Comparison of ENCODE assay signal across 12 mouse cellular contexts in the genomic region with DNA sequence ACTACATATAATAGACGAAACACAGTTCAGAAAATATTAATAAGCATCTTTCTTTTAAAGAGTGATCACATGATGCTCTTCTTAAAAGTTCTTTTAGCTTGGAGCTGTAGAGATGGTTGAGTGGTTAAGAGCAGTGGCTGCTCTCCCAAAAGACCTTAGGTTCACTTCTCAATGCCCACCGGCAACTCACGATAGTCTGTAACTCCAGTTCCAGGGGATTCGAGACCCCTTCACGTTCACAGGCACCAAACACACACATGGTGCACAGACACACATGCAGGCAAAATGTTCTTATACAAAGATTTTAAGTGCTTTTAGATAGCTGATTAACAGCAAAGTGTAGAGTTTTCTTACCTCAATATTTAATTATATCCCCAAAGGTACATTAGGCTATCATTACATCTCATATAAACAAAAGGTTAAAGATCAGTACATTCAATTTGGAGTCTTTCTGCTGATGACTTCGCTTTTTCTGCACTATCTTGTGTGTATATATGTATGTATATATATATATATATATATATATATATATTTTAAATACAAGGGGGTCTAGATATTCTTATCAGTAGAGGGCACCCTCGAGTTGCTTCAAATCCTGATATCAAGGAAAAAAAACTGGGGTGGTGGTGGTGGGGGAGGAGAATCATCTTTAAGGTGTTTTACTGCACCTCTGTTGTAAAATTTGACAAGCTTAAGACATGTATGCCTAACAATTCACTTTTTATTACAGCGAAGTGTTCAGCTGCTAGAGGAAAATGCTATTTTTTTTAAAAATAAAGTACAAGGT. TPM values are rescaled to one million over a fixed set of nuclear protein-coding genes. Genes with fewer than 3 reads are reported as not detected.
DNase-seq lines count a peak whose midpoint lies in the region; ATAC-seq and TF ChIP-seq lines count a peak whose summit lies in the region.
"Had no signal": no experiment of that assay in that cellular context is flagged by ENCODE, and none has a peak within 500 bp of the region (broad histone marks: within the 10 kb centered on the region; RNA-seq: fewer than 3 reads in every experiment).

No protein-coding gene starts in this region.

- peak; percentile 61 for DNase-seq in cerebellum, adult 9-10 months
- DNase-seq in CH12.LX (ENCODE audit: extremely low read depth), result no peak
- no peak for DNase-seq in hindbrain, embryonic 11.5 days (ENCODE audit: low spot score)
- DNase-seq in thymus, adult 2 months, result no peak
- DNase-seq in urinary bladder, postnatal 25 days (ENCODE audit: low spot score), result no peak
- no peak for DNase-seq in layer of hippocampus, adult 9-10 months (ENCODE audit: low spot score)
- DNase-seq: adrenal gland, adult 2 months; B cell, adult 2 months; kidney, adult 9 months had no signal

- peaks cover 2 to 25% of the 10 kb centered on the region in 2 experiments; a peak in 3 of 4 replicates for H3K4me1 ChIP-seq in CH12.LX (ENCODE audit: control insufficient read depth in 1 of 2, insufficient read depth in 2 of 2)
- 0 out of 2 replicates have a peak, but pooled peaks cover 3% of the 10 kb centered on the region for H3K4me1 ChIP-seq in hindbrain, embryonic 11.5 days (replicated peaks; ENCODE audit: control insufficient read depth, insufficient read depth, low read length)
- H3K4me1 ChIP-seq in midbrain, embryonic 13.5 days (replicated peaks), result peaks cover 49% of the 10 kb centered on the region
- peaks cover 21% of the 10 kb centered on the region for H3K4me1 ChIP-seq in thymus, adult 2 months (replicated peaks; ENCODE audit: control insufficient read depth, insufficient read depth, low read length)

- H3K27ac ChIP-seq in CH12.LX (ENCODE audit: insufficient read depth, low read depth), result no peak overlapping the region
- peak overlapping the region; percentile 96 for H3K27ac ChIP-seq in hindbrain, embryonic 11.5 days (ENCODE audit: low read depth, low read length)
- peak overlapping the region; percentile 96 for H3K27ac ChIP-seq in midbrain, embryonic 13.5 days
- no peak overlapping the region for H3K27ac ChIP-seq in thymus, adult 2 months (ENCODE audit: control insufficient read depth, insufficient read depth, low read length)
- H3K27ac ChIP-seq: macrophage had no signal

- peaks cover 11% of the 10 kb centered on the region for H3K9me3 ChIP-seq in CH12.LX (replicated peaks; ENCODE audit: low read length)
- H3K9me3 ChIP-seq in hindbrain, embryonic 11.5 days (ENCODE audit: control insufficient read depth, low read length), result no peaks in the 10 kb centered on the region
- no peaks in the 10 kb centered on the region for H3K9me3 ChIP-seq in midbrain, embryonic 13.5 days

- dilution Hi-C loops in CH12.LX (cut with MboI; ENCODE audit: extremely low pct_ligation_motif_present, extremely low pct_unique_long_range_greater_than_20kb, low sequenced_read_pairs), result no loop called here

- 52% methylated on average over 8 of the region's 8 CpGs for WGBS in hindbrain, embryonic 11.5 days
- 53% methylated on average over 8 of the region's 8 CpGs for WGBS in midbrain, embryonic 13.5 days
- 62% methylated on average over 8 of the region's 8 CpGs for WGBS in thymus, adult 2 months

- ATAC-seq in cerebellum, adult (ENCODE audit: insufficient number of reproducible peaks, low FRiP score, low TSS enrichment), result no peak
- no peak for ATAC-seq in hindbrain, embryonic 11.5 days (ENCODE audit: low FRiP score)
- ATAC-seq in midbrain, embryonic 13.5 days, result no peak

- H3K4me3 ChIP-seq in CH12.LX (replicated peaks in 1 of 3; ENCODE audit: low read depth in 2 of 3, low read length in 2 of 3, poor library complexity in 1 of 3), result no peak overlapping the region
- peak overlapping the region; percentile 64 for H3K4me3 ChIP-seq in hindbrain, embryonic 11.5 days (ENCODE audit: low read depth, low read length)
- peak overlapping the region; percentile 98 for H3K4me3 ChIP-seq in midbrain, embryonic 13.5 days (replicated peaks)
- no peak overlapping the region for H3K4me3 ChIP-seq in thymus, adult 2 months (ENCODE audit: control insufficient read depth, insufficient read depth, low read length)

- no peak overlapping the region for H3K4me2 ChIP-seq in CH12.LX (ENCODE audit: insufficient read depth, low read depth, poor library complexity, severe bottlenecking)
- H3K4me2 ChIP-seq in hindbrain, embryonic 11.5 days (replicated peaks; ENCODE audit: low read depth, low read length), result peak overlapping the region; percentile 76
- H3K4me2 ChIP-seq in midbrain, embryonic 13.5 days (replicated peaks), result peak overlapping the region; percentile 82

- no peaks in the 10 kb centered on the region for H3K27me3 ChIP-seq in CH12.LX (replicated peaks)
- H3K27me3 ChIP-seq in hindbrain, embryonic 11.5 days (ENCODE audit: control insufficient read depth, insufficient read depth, low read length), result no peaks in the 10 kb centered on the region
- H3K27me3 ChIP-seq in midbrain, embryonic 13.5 days, result no peaks in the 10 kb centered on the region
- H3K27me3 ChIP-seq in thymus, adult 2 months (ENCODE audit: control insufficient read depth, insufficient read depth, low read length), result peaks cover 16% of the 10 kb centered on the region

- no peak overlapping the region for H3K9ac ChIP-seq in CH12.LX (ENCODE audit: insufficient read depth, low read depth)
- no peak overlapping the region; the same call in 1 of the 2 replicates for H3K9ac ChIP-seq in hindbrain, embryonic 11.5 days (ENCODE audit: low read depth, low read length)
- peak overlapping the region; percentile 88; the same call in 1 of the 2 replicates for H3K9ac ChIP-seq in midbrain, embryonic 13.5 days (replicated peaks)

- peaks cover 0 to 12% of the 10 kb centered on the region in 2 experiments for H3K36me3 ChIP-seq in CH12.LX (replicated peaks in 1 of 2; ENCODE audit: control insufficient read depth in 1 of 2, insufficient read depth in 1 of 2, low read length in 1 of 2)
- H3K36me3 ChIP-seq in hindbrain, embryonic 11.5 days (ENCODE audit: control insufficient read depth, insufficient read depth, low read length), result no peaks in the 10 kb centered on the region
- no peaks in the 10 kb centered on the region for H3K36me3 ChIP-seq in midbrain, embryonic 13.5 days
- no peaks in the 10 kb centered on the region for H3K36me3 ChIP-seq in thymus, adult 2 months (ENCODE audit: control insufficient read depth, insufficient read depth, low read length)

- no peak for TF ChIP-seq EP300 in CH12.LX (IDR thresholded peaks at IDR 0.05; ENCODE audit: low read length)

- in situ Hi-C loops in CH12.LX (cut with MboI; ENCODE audit: low pct_ligation_motif_present, low pct_unique_long_range_greater_than_20kb, low sequenced_read_pairs), result no loop called here

- no peak for TF ChIP-seq POLR2A in CH12.LX (IDR thresholded peaks at IDR 0.05; ENCODE audit: low read depth, low read length)
- no peak for TF ChIP-seq POLR2A in thymus, adult 2 months (IDR thresholded peaks at IDR 0.05; ENCODE audit: control insufficient read depth, extremely low read depth, insufficient read depth, low read length, poor library complexity)

- peak; percentile 16 for TF ChIP-seq RAD21 in CH12.LX (IDR thresholded peaks at IDR 0.05; ENCODE audit: low read depth, low read length)

- peaks cover 12% of the 10 kb centered on the region for H3K79me2 ChIP-seq in CH12.LX (replicated peaks; ENCODE audit: control insufficient read depth, extremely low read depth, insufficient read depth, poor library complexity, severe bottlenecking)

- TF ChIP-seq CTCF in CH12.LX (conservative IDR thresholded peaks at IDR 0.05 in 1 of 2, IDR thresholded peaks at IDR 0.05 in 1 of 2; ENCODE audit: low read depth in 2 of 2, low read length in 2 of 2), result no peak
- TF ChIP-seq CTCF in thymus, adult 2 months (IDR thresholded peaks at IDR 0.05; ENCODE audit: borderline replicate concordance, control insufficient read depth, extremely low read depth, insufficient read depth, low read length, poor library complexity), result no peak

TF ChIP-seq in CH12.LX, 34 proteins besides CTCF, POLR2A, EP300 and RAD21:
- TF ChIP-seq MAZ (IDR thresholded peaks at IDR 0.05; ENCODE audit: low read depth, low read length) (no peak), ZNF384 (IDR thresholded peaks at IDR 0.05; ENCODE audit: low read depth, low read length) (peak; percentile 84)

RNA-seq across cellular contexts. Expression of gene Rgmb, which starts 2.5 kb away (rescaled TPM):
- 2.3 and 2.8 TPM in 2 replicates for total RNA-seq in CH12.LX (2012; rRNA removed)
- 1.7 and 2.3 TPM in 2 replicates for total RNA-seq in CH12.LX (2014; rRNA removed)
- polyA plus RNA-seq in CH12.LX (2012; ENCODE audit: insufficient read length, low read depth), result 2.6 and 3.0 TPM in 2 replicates
- 102 and 107 TPM in 2 replicates for polyA plus RNA-seq in hindbrain, embryonic 11.5 days (2014; fragmentation: Nextera tagmentation; extraction: Ambion mirVana)
- 72.4 and 79.8 TPM in 2 replicates for polyA plus RNA-seq in midbrain, embryonic 13.5 days (2015; fragmentation: Nextera tagmentation; extraction: Ambion mirVana)
- polyA plus RNA-seq in thymus, adult 2 months (2012; rRNA removed), result 16.5 and 23.3 TPM in 2 replicates

Comparison
In these comparisons a context has a peak if more than half of its experiments do, and no peak if none do; other contexts are left out.
1. H3K27ac ChIP-seq: peak in hindbrain, embryonic 11.5 days (single experiment) and midbrain, embryonic 13.5 days (single experiment); none in CH12.LX (single experiment) and thymus, adult 2 months (single experiment).
2. H3K4me3 ChIP-seq: peak in hindbrain, embryonic 11.5 days (single experiment) and midbrain, embryonic 13.5 days (single experiment); none in CH12.LX (0 of 3) and thymus, adult 2 months (single experiment).